Mouse (Mus musculus): ENCODE data around the gene Tpx2. TPM values are rescaled to one million over a fixed set of nuclear protein-coding genes. Genes with fewer than 3 reads are reported as not detected.

Tpx2 gene
- polyA plus RNA-seq, 1 experiment = 1.3 TPM

DNA sequence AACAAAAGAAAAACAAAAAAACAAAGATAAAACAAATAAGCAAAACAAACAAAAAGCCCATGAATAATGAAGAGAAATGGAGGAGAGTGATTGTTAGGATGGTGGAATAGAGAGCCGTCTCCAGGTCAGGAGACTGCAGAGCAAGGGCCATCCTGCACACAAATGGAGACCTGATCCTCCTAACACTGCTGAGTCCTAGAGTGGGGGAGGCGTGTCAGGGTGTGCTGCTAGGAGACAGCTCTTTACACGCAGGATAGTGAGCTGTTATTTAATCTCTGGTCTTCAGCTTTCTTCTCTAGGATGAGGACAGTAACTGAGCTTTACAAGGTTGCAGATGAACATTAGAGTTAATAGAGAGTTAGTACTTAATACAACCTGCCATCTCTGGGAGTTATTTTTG lies 14.9 kb downstream of the Tpx2 start:
- TF ChIP-seq CTCF (IDR thresholded peaks at IDR 0.05; ENCODE audit: extremely low read depth, insufficient read length, insufficient replicate concordance, low read depth, low read length) (no peak), POLR2A (IDR thresholded peaks at IDR 0.05; ENCODE audit: low read depth, low read length) (no peak)
- 89% methylated on average over 3 of the region's 3 CpGs for WGBS
- peaks cover 14% of the 10 kb centered on the region for H3K36me3 ChIP-seq (ENCODE audit: control insufficient read depth, insufficient read depth, low read length)

DNA sequence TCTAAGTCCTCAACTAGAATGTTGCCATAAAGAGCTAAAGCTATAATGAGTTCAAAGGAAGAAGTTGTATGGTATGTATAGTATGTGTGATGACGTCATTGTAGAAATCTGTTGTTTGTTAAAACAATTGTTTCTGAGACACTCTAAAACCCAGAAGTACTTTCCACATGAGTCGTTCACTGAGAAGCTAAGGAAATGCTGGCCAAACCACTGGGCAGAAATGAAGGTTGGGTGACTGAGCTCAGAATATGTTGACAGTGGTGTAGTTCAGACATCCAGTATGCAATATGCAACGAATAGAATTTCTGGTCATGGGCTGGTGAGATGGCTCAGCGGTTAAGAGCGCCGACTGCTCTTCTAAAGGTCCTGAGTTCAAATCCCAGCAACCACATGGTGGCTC lies 15.6 kb downstream of the Tpx2 start:
- TF ChIP-seq POLR2A (IDR thresholded peaks at IDR 0.05; ENCODE audit: low read depth, low read length) (no peak), CTCF (IDR thresholded peaks at IDR 0.05; ENCODE audit: extremely low read depth, insufficient read length, insufficient replicate concordance, low read depth, low read length) (no peak)
- WGBS = 94% methylated on average over 6 of the region's 6 CpGs

More for the DNA sequence above, 14.9 kb downstream of the Tpx2 start:
- Histone ChIP-seq H3K27me3 (ENCODE audit: control insufficient read depth, insufficient read depth, low read length) (no peaks in the 10 kb centered on the region), H3K4me3 (ENCODE audit: low read depth, low read length) (no peak overlapping the region), H3K4me1 (ENCODE audit: control insufficient read depth, insufficient read depth, insufficient read length, low read length) (no peaks in the 10 kb centered on the region), H3K27ac (ENCODE audit: insufficient read depth, low read depth, low read length) (no peak overlapping the region)

DNA sequence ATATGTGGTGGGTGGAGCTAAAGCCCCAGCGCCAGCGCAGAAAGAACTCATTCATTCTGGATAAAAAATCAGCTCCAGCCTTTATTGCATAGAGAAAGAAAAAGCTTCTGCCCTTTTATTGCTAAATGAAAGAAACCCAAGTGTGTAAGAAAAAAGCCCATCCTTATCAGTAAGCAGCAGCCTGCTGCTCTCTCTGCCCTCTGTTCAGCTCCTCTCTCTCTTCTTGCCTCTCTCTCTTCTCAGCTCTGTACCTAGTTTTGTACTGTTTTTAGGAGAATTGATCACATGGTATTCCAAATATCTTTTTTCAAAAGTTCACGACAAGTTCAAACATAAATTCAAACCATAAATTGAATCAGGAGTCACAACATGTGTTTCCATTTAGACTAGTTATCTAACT lies 30.5 kb downstream of the Tpx2 start:
- no peak for TF ChIP-seq POLR2A (IDR thresholded peaks at IDR 0.05; ENCODE audit: low read depth, low read length)
- no peak for TF ChIP-seq CTCF (IDR thresholded peaks at IDR 0.05; ENCODE audit: extremely low read depth, insufficient read length, insufficient replicate concordance, low read depth, low read length)
- Histone ChIP-seq H3K4me1 (ENCODE audit: control insufficient read depth, insufficient read depth, insufficient read length, low read length) (no peaks in the 10 kb centered on the region), H3K27me3 (ENCODE audit: control insufficient read depth, insufficient read depth, low read length) (no peaks in the 10 kb centered on the region), H3K27ac (ENCODE audit: insufficient read depth, low read depth, low read length) (no peak overlapping the region), H3K36me3 (ENCODE audit: control insufficient read depth, insufficient read depth, low read length) (peaks cover 36% of the 10 kb centered on the region), H3K4me3 (ENCODE audit: low read depth, low read length) (no peak overlapping the region)
- WGBS = 91% methylated on average over 3 of the region's 3 CpGs

More for the DNA sequence above, 15.6 kb downstream of the Tpx2 start:
- no peaks in the 10 kb centered on the region for H3K4me1 ChIP-seq (ENCODE audit: control insufficient read depth, insufficient read depth, insufficient read length, low read length)
- no peak overlapping the region for H3K27ac ChIP-seq (ENCODE audit: insufficient read depth, low read depth, low read length)
- H3K36me3 ChIP-seq (ENCODE audit: control insufficient read depth, insufficient read depth, low read length) = peaks cover 12% of the 10 kb centered on the region
- no peaks in the 10 kb centered on the region for H3K27me3 ChIP-seq (ENCODE audit: control insufficient read depth, insufficient read depth, low read length)
- no peak overlapping the region for H3K4me3 ChIP-seq (ENCODE audit: low read depth, low read length)

DNA sequence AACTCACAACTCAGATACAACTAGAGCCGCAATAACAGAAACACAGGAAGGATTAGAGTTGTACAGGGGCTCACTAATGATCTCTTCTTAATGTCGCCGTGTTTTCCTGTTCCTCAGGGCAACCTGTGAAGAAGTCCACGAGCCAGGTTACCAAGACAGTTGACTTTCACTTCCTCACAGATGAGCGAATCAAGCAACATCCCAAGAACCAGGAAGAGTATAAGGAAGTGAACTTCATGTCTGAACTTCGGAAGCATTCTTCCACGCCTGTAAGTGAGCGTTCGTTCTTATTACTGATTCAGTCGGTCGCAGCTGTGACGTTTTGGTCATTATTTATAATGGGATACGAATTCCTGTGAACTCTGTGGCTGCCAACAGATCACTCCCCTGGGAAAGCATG lies 33.1 kb downstream of the Tpx2 start:
- TF ChIP-seq POLR2A (IDR thresholded peaks at IDR 0.05; ENCODE audit: low read depth, low read length) = no peak
- TF ChIP-seq CTCF (IDR thresholded peaks at IDR 0.05; ENCODE audit: extremely low read depth, insufficient read length, insufficient replicate concordance, low read depth, low read length) = no peak
- no peaks in the 10 kb centered on the region for H3K27me3 ChIP-seq (ENCODE audit: control insufficient read depth, insufficient read depth, low read length)
- 88% methylated on average over 13 of the region's 13 CpGs for WGBS
- H3K27ac ChIP-seq (ENCODE audit: insufficient read depth, low read depth, low read length) = no peak overlapping the region
- peaks cover 41% of the 10 kb centered on the region for H3K36me3 ChIP-seq (ENCODE audit: control insufficient read depth, insufficient read depth, low read length)
- no peaks in the 10 kb centered on the region for H3K4me1 ChIP-seq (ENCODE audit: control insufficient read depth, insufficient read depth, insufficient read length, low read length)
- no peak overlapping the region for H3K4me3 ChIP-seq (ENCODE audit: low read depth, low read length)

DNA sequence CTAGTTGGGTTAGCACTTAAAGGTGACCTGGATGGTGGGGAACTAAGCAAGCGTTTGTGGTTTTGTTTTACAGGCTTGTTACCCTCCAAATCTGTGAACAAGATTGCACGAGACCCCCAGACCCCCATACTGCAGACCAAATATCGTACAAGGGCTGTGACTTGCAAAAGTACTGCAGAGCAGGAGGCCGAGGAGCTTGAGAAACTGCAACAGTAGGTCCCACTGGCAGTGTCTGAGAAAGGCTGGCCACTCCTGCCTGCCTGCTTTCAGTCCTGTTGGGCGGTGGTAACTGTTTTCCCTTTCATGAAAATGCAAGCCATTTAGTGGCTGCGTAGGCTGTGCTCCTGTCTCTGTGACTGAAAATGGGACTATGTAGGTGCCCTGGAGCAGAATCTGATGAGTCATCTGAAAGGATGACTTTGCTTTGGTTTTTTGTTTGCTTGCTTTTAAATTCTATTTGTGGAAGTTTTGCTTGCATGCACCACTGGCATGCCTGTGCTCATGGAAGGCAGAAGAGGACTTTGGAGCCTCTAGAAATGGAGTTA lies 36.4 kb downstream of the Tpx2 start:
- peaks cover 42% of the 10 kb centered on the region for H3K36me3 ChIP-seq (ENCODE audit: control insufficient read depth, insufficient read depth, low read length)

DNA sequence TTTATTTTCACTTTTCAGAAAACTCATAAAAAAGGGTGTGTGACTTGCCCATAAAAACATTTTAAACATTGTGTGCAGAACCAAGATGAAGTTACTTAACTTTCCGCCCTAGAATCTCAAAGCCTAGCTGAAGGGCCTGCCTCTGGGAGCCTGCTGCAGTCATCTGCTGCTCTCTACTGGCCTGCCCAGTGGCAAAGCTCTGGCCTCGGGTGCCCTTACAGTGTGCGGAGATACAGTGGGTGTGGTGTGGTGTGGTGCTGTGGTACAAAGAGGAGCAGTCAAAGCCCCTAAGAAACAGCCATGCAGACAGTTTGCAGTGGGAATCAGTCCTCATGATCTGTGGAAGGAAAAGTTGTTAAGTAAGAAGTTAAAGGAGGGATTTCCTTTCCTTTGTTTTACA lies 39.5 kb downstream of the Tpx2 start:
- no peak for TF ChIP-seq CTCF (IDR thresholded peaks at IDR 0.05; ENCODE audit: extremely low read depth, insufficient read length, insufficient replicate concordance, low read depth, low read length)
- no peak for TF ChIP-seq POLR2A (IDR thresholded peaks at IDR 0.05; ENCODE audit: low read depth, low read length)
- H3K4me1 ChIP-seq (ENCODE audit: control insufficient read depth, insufficient read depth, insufficient read length, low read length) = no peaks in the 10 kb centered on the region
- H3K27me3 ChIP-seq (ENCODE audit: control insufficient read depth, insufficient read depth, low read length) = no peaks in the 10 kb centered on the region
- H3K36me3 ChIP-seq (ENCODE audit: control insufficient read depth, insufficient read depth, low read length) = peaks cover 38% of the 10 kb centered on the region
- WGBS = 87% methylated on average over 3 of the region's 3 CpGs
- no peak overlapping the region for H3K4me3 ChIP-seq (ENCODE audit: low read depth, low read length)
- no peak overlapping the region for H3K27ac ChIP-seq (ENCODE audit: insufficient read depth, low read depth, low read length)

More for the DNA sequence above, 36.4 kb downstream of the Tpx2 start:
- 97% methylated on average over 6 of the region's 6 CpGs for WGBS
- Histone ChIP-seq H3K27ac (ENCODE audit: insufficient read depth, low read depth, low read length) (no peak overlapping the region), H3K27me3 (ENCODE audit: control insufficient read depth, insufficient read depth, low read length) (no peaks in the 10 kb centered on the region), H3K4me1 (ENCODE audit: control insufficient read depth, insufficient read depth, insufficient read length, low read length) (no peaks in the 10 kb centered on the region), H3K4me3 (ENCODE audit: low read depth, low read length) (no peak overlapping the region)
- TF ChIP-seq POLR2A (IDR thresholded peaks at IDR 0.05; ENCODE audit: low read depth, low read length) = no peak
- no peak for TF ChIP-seq CTCF (IDR thresholded peaks at IDR 0.05; ENCODE audit: extremely low read depth, insufficient read length, insufficient replicate concordance, low read depth, low read length)

DNA sequence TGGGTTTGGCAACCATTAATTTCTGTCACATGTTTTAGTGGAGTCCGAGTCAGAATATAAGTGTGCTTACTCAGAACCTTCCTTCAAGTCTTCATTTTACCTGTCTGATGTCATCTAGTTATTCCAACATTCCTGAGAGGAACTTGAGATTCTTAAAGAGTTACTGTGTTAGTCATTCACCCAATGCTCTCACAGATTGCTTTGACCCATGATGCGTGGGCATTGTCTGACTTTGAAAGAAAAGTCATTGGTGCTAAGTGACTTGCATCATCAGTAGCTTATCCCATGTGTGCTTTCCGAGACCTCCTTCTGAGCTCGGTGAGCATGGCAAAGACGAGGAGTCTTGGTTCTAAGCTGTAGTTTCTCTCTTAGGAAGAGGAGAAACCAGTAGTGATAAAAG lies 41.0 kb downstream of the Tpx2 start:
- H3K36me3 ChIP-seq (ENCODE audit: control insufficient read depth, insufficient read depth, low read length) = peaks cover 42% of the 10 kb centered on the region
- H3K4me3 ChIP-seq (ENCODE audit: low read depth, low read length) = no peak overlapping the region
- H3K27ac ChIP-seq (ENCODE audit: insufficient read depth, low read depth, low read length) = no peak overlapping the region
- TF ChIP-seq POLR2A (IDR thresholded peaks at IDR 0.05; ENCODE audit: low read depth, low read length) (no peak), CTCF (IDR thresholded peaks at IDR 0.05; ENCODE audit: extremely low read depth, insufficient read length, insufficient replicate concordance, low read depth, low read length) (no peak)
- 94% methylated on average over 5 of the region's 5 CpGs for WGBS
- no peaks in the 10 kb centered on the region for H3K4me1 ChIP-seq (ENCODE audit: control insufficient read depth, insufficient read depth, insufficient read length, low read length)
- H3K27me3 ChIP-seq (ENCODE audit: control insufficient read depth, insufficient read depth, low read length) = no peaks in the 10 kb centered on the region
